Comparison of ENCODE assay signal across 28 mouse cellular contexts in genomic region chr13:106858779-106859178, GRCm38 (mm10).
"Had no signal": no experiment of that assay in that cellular context is flagged by ENCODE, and none has a peak within 500 bp of the region (broad histone marks: within the 10 kb centered on the region; RNA-seq: fewer than 3 reads in every experiment).

No protein-coding gene starts in this region.

- H3K9me3 ChIP-seq: embryonic facial prominence, embryonic 10.5 days; embryonic facial prominence, embryonic 12.5 days; embryonic facial prominence, embryonic 13.5 days; embryonic facial prominence, embryonic 15.5 days; forebrain, embryonic 10.5 days; forebrain, embryonic 12.5 days; forebrain, embryonic 13.5 days; forebrain, embryonic 15.5 days had no signal

- DNase-seq: cerebellum, adult 2 months; cerebellum, adult 8-10 months; cerebellum, adult 9-10 months; cerebellum, adult 9-11 months; cerebellum, postnatal 10 days; cerebellum, postnatal 14 days; cerebellum, postnatal 25 days; embryo, embryonic 11 days; forebrain, postnatal 0 days; gastrocnemius, adult 2 months; gastrocnemius, postnatal 10 days; gastrocnemius, postnatal 14 days; gastrocnemius, postnatal 25 days; gastrocnemius, postnatal 36 days; heart, adult 11 months; heart, adult 18-20 months; heart, adult 2 months had no signal

- H3K4me1 ChIP-seq: embryonic facial prominence, embryonic 10.5 days; embryonic facial prominence, embryonic 12.5 days; embryonic facial prominence, embryonic 13.5 days; embryonic facial prominence, embryonic 15.5 days; forebrain, embryonic 10.5 days; forebrain, embryonic 12.5 days; forebrain, embryonic 13.5 days; forebrain, embryonic 15.5 days had no signal

- H3K4me2 ChIP-seq: embryonic facial prominence, embryonic 12.5 days; embryonic facial prominence, embryonic 13.5 days; embryonic facial prominence, embryonic 15.5 days; forebrain, embryonic 12.5 days; forebrain, embryonic 13.5 days; forebrain, embryonic 15.5 days had no signal

- H3K4me3 ChIP-seq: embryonic facial prominence, embryonic 10.5 days; embryonic facial prominence, embryonic 12.5 days; embryonic facial prominence, embryonic 13.5 days; embryonic facial prominence, embryonic 15.5 days; erythroblast, embryonic 14.5 days; forebrain, embryonic 10.5 days; forebrain, embryonic 12.5 days; forebrain, embryonic 13.5 days; forebrain, embryonic 15.5 days; gastrocnemius, adult 2 months; heart, adult 2 months had no signal

- H3K27me3 ChIP-seq: embryonic facial prominence, embryonic 12.5 days; embryonic facial prominence, embryonic 13.5 days; embryonic facial prominence, embryonic 15.5 days; forebrain, embryonic 12.5 days; forebrain, embryonic 13.5 days; forebrain, embryonic 15.5 days had no signal

- ATAC-seq: forebrain, embryonic 13.5 days; forebrain, embryonic 14.5 days; forebrain, embryonic 15.5 days; forebrain, embryonic 16.5 days; forebrain, postnatal 0 days had no signal

- H3K9ac ChIP-seq: embryonic facial prominence, embryonic 12.5 days; embryonic facial prominence, embryonic 13.5 days; embryonic facial prominence, embryonic 15.5 days; forebrain, embryonic 12.5 days; forebrain, embryonic 13.5 days; forebrain, embryonic 15.5 days; forebrain, postnatal 0 days had no signal

- H3K27ac ChIP-seq: embryonic facial prominence, embryonic 10.5 days; embryonic facial prominence, embryonic 12.5 days; embryonic facial prominence, embryonic 13.5 days; embryonic facial prominence, embryonic 15.5 days; forebrain, embryonic 10.5 days; forebrain, embryonic 12.5 days; forebrain, embryonic 13.5 days; forebrain, embryonic 15.5 days; gastrocnemius, adult 2 months; heart, adult 2 months had no signal
